Mouse (Mus musculus): Measurements from ENCODE around the gene Rassf8. TPM values are rescaled to one million over a fixed set of nuclear protein-coding genes. Genes with fewer than 3 reads are reported as not detected.
A peak's percentile ranks its signal among the peaks of the same experiment; 100 is the strongest.

The Rassf8 gene
- polyA plus RNA-seq, 1 experiment from 2014 or later, result 4.3 TPM

- H3K27me3 ChIP-seq (ENCODE audit: control insufficient read depth, insufficient read depth, low read length), result no peaks in the 10 kb centered on the region
- H3K9me3 ChIP-seq (ENCODE audit: control insufficient read depth, low read length), result no peaks in the 10 kb centered on the region
- H3K27ac ChIP-seq (ENCODE audit: low read depth, low read length), result no peak overlapping the region
- H3K4me2 ChIP-seq (ENCODE audit: low read depth, low read length, severe bottlenecking), result no peak overlapping the region
- WGBS, result 87% methylated on average over 6 of the region's 6 CpGs
- ATAC-seq (replicated peaks; ENCODE audit: low FRiP score) (no peak), DNase-seq (ENCODE audit: low spot score) (no peak)
- H3K4me3 ChIP-seq (ENCODE audit: low read depth, low read length), result no peak overlapping the region
- H3K4me1 ChIP-seq (replicated peaks; ENCODE audit: control insufficient read depth, insufficient read depth, low read length), result 0 out of 2 replicates have a peak, but pooled peaks cover 2% of the 10 kb centered on the region
- no peak overlapping the region for H3K9ac ChIP-seq (ENCODE audit: low read length)
- no peaks in the 10 kb centered on the region for H3K36me3 ChIP-seq (ENCODE audit: control insufficient read depth, insufficient read depth, low read length)
Observed at GRCm38 (mm10) chr6:145766971-145767370, 20.4 kb downstream of the Rassf8 start.

DNA sequence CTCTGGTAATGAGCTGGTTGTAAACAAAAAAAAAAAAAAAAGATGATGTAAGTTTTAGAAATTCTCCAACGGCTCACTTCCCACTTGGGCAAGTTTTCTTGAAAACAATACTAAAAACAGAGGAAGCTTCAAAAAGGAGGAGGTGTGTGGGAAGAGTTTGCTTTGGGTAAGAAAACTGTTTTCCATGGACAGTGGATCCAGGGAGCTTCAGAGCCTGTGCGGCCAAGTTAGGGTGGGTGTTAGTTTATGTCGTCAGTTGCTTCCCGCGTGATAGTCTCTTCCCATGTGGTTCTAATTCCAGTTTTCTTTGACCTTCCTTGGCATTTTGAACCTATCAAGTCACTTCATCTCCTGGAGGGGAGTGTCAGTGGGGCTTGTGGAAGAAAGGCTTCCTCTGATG is 21.1 kb downstream of the Rassf8 start:
- H3K4me2 ChIP-seq (ENCODE audit: low read depth, low read length, severe bottlenecking), result no peak overlapping the region
- H3K9me3 ChIP-seq (ENCODE audit: control insufficient read depth, low read length), result no peaks in the 10 kb centered on the region
- H3K9ac ChIP-seq (ENCODE audit: low read length), result no peak overlapping the region
- H3K27me3 ChIP-seq (ENCODE audit: control insufficient read depth, insufficient read depth, low read length), result no peaks in the 10 kb centered on the region
- H3K4me3 ChIP-seq (ENCODE audit: low read depth, low read length), result no peak overlapping the region
- 79% methylated on average over 5 of the region's 5 CpGs for WGBS
- ATAC-seq (replicated peaks; ENCODE audit: low FRiP score) (no peak), DNase-seq (ENCODE audit: low spot score) (no peak)
- no peaks in the 10 kb centered on the region for H3K36me3 ChIP-seq (ENCODE audit: control insufficient read depth, insufficient read depth, low read length)
- no peak overlapping the region for H3K27ac ChIP-seq (ENCODE audit: low read depth, low read length)
- H3K4me1 ChIP-seq (replicated peaks; ENCODE audit: control insufficient read depth, insufficient read depth, low read length), result 0 out of 2 replicates have a peak, but pooled peaks cover 2% of the 10 kb centered on the region

DNA sequence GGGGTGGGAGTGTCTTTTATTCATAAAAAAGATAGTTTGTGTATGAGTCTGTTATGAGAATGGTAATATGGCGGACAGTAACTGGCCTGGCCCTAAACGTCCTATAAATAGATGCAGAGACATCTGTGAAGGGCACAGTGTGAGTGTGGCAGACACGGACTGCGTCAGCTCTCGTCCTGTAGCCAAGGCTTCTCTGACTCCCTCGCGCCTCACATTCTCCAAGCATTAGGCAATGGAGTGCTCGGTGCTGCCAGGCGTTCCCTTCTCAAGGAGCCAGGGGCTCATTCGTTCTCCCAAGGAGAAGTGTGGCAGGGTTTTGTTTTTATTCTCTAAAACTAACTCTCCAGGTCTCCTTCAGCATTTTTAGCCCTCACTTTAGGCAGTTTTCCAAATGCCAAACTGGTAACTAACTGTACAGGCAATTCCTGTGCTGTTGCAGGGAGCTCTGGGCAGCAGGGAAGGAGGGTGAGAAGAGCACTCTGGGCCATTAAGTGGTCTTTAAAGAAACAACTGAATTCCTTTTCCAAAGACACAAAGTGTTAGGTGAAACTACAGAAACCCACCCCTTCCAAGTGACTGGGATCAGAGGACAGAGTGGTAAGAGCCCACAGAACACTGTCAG is 22.2 kb downstream of the Rassf8 start:
- Histone ChIP-seq H3K4me2 (ENCODE audit: low read depth, low read length, severe bottlenecking) (no peak overlapping the region), H3K4me3 (ENCODE audit: low read depth, low read length) (no peak overlapping the region), H3K4me1 (replicated peaks; ENCODE audit: control insufficient read depth, insufficient read depth, low read length) (0 out of 2 replicates have a peak, but pooled peaks cover 2% of the 10 kb centered on the region), H3K36me3 (ENCODE audit: control insufficient read depth, insufficient read depth, low read length) (no peaks in the 10 kb centered on the region), H3K27me3 (ENCODE audit: control insufficient read depth, insufficient read depth, low read length) (no peaks in the 10 kb centered on the region), H3K9me3 (ENCODE audit: control insufficient read depth, low read length) (no peaks in the 10 kb centered on the region), H3K27ac (ENCODE audit: low read depth, low read length) (no peak overlapping the region), H3K9ac (ENCODE audit: low read length) (no peak overlapping the region)
- DNase-seq (ENCODE audit: low spot score), result no peak
- ATAC-seq (replicated peaks; ENCODE audit: low FRiP score), result no peak
- WGBS, result 79% methylated on average over 10 of the region's 10 CpGs

DNA sequence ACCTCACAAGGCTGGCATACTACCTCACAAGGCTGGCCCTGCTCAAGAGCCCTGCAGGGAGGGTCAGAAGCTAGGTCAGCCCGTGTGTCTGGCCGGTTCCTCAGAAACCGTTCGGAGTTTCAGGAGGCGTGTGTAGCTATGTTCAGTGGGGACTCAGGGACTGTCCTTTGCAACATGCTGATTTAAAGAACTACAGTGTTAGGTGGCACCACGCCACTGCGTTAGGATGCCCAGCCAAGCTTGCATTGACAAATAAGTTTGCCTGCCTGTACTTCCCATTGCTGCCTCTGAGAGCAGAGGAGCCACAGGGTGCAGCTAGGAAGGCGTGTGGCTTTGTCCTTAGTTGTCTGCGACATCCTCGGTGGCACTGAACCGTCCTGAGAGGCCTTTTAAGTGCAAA is 23.3 kb downstream of the Rassf8 start:
- H3K4me1 ChIP-seq (replicated peaks; ENCODE audit: control insufficient read depth, insufficient read depth, low read length), result 0 out of 2 replicates have a peak, but pooled peaks cover 2% of the 10 kb centered on the region

DNA sequence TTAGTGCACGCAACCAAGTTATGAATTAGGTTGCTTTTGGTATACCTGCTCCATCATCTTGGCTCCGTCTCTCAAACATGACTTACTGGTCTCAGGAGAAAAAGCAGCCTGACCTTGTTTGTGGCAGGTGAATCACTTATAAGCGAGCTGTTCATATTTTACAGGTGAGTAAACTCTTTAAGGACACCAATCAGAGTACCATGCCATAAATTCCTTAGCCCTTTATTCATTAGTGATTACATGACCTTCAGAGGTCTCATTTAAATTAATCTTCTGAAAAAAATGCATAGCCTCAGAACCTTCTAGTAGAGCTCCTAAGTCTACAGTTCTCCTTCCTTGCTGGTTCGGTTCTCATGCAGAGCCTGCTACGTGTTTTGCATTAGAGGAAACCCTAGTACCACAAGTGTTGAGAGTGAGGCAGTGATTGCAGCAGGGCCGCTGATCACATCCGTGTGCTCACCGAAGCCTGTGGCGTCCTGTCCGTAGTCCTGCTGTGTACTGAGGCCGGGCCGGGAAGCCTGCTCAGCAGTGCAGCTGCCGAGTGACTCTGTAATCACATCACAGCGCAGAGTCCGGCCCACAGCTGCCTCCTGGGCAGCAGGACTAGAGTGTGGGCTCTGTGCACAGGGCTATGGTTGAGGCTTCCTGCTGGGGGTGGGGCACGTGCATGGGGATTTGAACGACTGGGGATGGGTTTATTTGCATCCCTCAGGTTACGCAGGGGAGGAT is 23.9 kb downstream of the Rassf8 start:
- ATAC-seq (replicated peaks; ENCODE audit: low FRiP score), result no peak
- Histone ChIP-seq H3K4me1 (replicated peaks; ENCODE audit: control insufficient read depth, insufficient read depth, low read length) (0 out of 2 replicates have a peak, but pooled peaks cover 2% of the 10 kb centered on the region), H3K27ac (ENCODE audit: low read depth, low read length) (no peak overlapping the region), H3K9ac (ENCODE audit: low read length) (no peak overlapping the region), H3K27me3 (ENCODE audit: control insufficient read depth, insufficient read depth, low read length) (no peaks in the 10 kb centered on the region), H3K4me2 (ENCODE audit: low read depth, low read length, severe bottlenecking) (no peak overlapping the region), H3K36me3 (ENCODE audit: control insufficient read depth, insufficient read depth, low read length) (no peaks in the 10 kb centered on the region), H3K9me3 (ENCODE audit: control insufficient read depth, low read length) (no peaks in the 10 kb centered on the region), H3K4me3 (ENCODE audit: low read depth, low read length) (no peak overlapping the region)
- WGBS, result 31% methylated on average over 18 of the region's 18 CpGs
- DNase-seq (ENCODE audit: low spot score), result no peak

More for the DNA sequence above, 23.3 kb downstream of the Rassf8 start:
- DNase-seq (ENCODE audit: low spot score), result no peak
- H3K9ac ChIP-seq (ENCODE audit: low read length), result no peak overlapping the region
- H3K9me3 ChIP-seq (ENCODE audit: control insufficient read depth, low read length), result no peaks in the 10 kb centered on the region
- H3K4me2 ChIP-seq (ENCODE audit: low read depth, low read length, severe bottlenecking), result no peak overlapping the region
- 62% methylated on average over 11 of the region's 11 CpGs for WGBS
- no peaks in the 10 kb centered on the region for H3K27me3 ChIP-seq (ENCODE audit: control insufficient read depth, insufficient read depth, low read length)
- no peak overlapping the region for H3K4me3 ChIP-seq (ENCODE audit: low read depth, low read length)
- no peak overlapping the region for H3K27ac ChIP-seq (ENCODE audit: low read depth, low read length)
- no peak for ATAC-seq (replicated peaks; ENCODE audit: low FRiP score)
- no peaks in the 10 kb centered on the region for H3K36me3 ChIP-seq (ENCODE audit: control insufficient read depth, insufficient read depth, low read length)

DNA sequence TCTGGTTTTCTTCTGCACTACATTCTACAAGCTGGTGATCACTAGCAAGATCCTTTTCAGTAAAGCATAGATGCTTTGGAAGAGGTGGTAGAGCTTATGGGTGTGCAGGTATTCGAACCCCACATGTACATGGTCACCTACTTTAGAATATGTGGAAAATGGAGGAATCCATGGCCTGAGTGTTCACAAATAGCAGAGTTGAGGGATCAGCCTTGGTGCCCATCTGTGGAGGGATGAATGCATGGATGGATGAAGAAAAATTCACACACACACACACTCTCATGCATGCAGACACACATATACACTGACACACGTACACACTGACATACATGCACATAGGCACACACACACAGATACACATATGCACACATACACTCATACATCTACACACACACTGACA is 27.9 kb downstream of the Rassf8 start:
- Histone ChIP-seq H3K9ac (ENCODE audit: low read length) (no peak overlapping the region), H3K4me2 (ENCODE audit: low read depth, low read length, severe bottlenecking) (no peak overlapping the region), H3K9me3 (ENCODE audit: control insufficient read depth, low read length) (no peaks in the 10 kb centered on the region), H3K4me1 (replicated peaks; ENCODE audit: control insufficient read depth, insufficient read depth, low read length) (no peaks in the 10 kb centered on the region; the same call in 1 of the 2 replicates), H3K4me3 (ENCODE audit: low read depth, low read length) (no peak overlapping the region), H3K36me3 (ENCODE audit: control insufficient read depth, insufficient read depth, low read length) (no peaks in the 10 kb centered on the region), H3K27me3 (ENCODE audit: control insufficient read depth, insufficient read depth, low read length) (no peaks in the 10 kb centered on the region), H3K27ac (ENCODE audit: low read depth, low read length) (no peak overlapping the region)
- 91% methylated on average over 2 of the region's 2 CpGs for WGBS
- DNase-seq (ENCODE audit: low spot score) (no peak), ATAC-seq (replicated peaks; ENCODE audit: low FRiP score) (no peak)

DNA sequence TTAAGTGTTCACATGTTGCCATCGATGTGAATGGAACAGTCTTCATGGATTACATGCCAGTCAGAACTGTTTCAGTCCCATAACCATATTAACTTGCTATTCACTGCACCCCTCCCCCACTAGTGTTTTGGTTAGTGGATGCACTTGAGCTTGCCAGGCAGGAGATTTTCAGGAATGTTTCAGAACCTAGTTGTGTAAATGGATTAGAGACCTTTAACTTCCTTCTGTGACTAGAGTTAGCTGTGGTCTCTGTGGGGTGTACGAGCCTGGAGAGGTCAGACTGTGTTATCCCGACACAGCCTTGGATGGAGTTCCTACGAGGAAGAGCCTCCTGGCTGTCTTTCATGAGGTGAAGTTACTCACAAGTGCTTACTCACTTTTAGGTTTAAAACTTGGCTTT is 29.7 kb downstream of the Rassf8 start:
- Histone ChIP-seq H3K4me3 (ENCODE audit: low read depth, low read length) (no peak overlapping the region), H3K27me3 (ENCODE audit: control insufficient read depth, insufficient read depth, low read length) (no peaks in the 10 kb centered on the region), H3K9me3 (ENCODE audit: control insufficient read depth, low read length) (no peaks in the 10 kb centered on the region), H3K4me1 (replicated peaks; ENCODE audit: control insufficient read depth, insufficient read depth, low read length) (no peaks in the 10 kb centered on the region; the same call in 1 of the 2 replicates), H3K36me3 (ENCODE audit: control insufficient read depth, insufficient read depth, low read length) (no peaks in the 10 kb centered on the region), H3K27ac (ENCODE audit: low read depth, low read length) (no peak overlapping the region), H3K4me2 (ENCODE audit: low read depth, low read length, severe bottlenecking) (no peak overlapping the region), H3K9ac (ENCODE audit: low read length) (no peak overlapping the region)
- WGBS, result 82% methylated on average over 4 of the region's 4 CpGs
- ATAC-seq (replicated peaks; ENCODE audit: low FRiP score), result no peak
- no peak for DNase-seq (ENCODE audit: low spot score)

- Histone ChIP-seq H3K36me3 (ENCODE audit: control insufficient read depth, insufficient read depth, low read length) (no peaks in the 10 kb centered on the region), H3K27me3 (ENCODE audit: control insufficient read depth, insufficient read depth, low read length) (no peaks in the 10 kb centered on the region), H3K4me2 (ENCODE audit: low read depth, low read length, severe bottlenecking) (no peak overlapping the region), H3K4me1 (replicated peaks; ENCODE audit: control insufficient read depth, insufficient read depth, low read length) (no peaks in the 10 kb centered on the region; the same call in 1 of the 2 replicates), H3K27ac (ENCODE audit: low read depth, low read length) (no peak overlapping the region), H3K9me3 (ENCODE audit: control insufficient read depth, low read length) (no peaks in the 10 kb centered on the region), H3K4me3 (ENCODE audit: low read depth, low read length) (no peak overlapping the region), H3K9ac (ENCODE audit: low read length) (no peak overlapping the region)
- DNase-seq (ENCODE audit: low spot score) (no peak), ATAC-seq (replicated peaks; ENCODE audit: low FRiP score) (0 out of 2 replicates have a peak, but pooled peaks have one; percentile 39)
- 11% methylated on average over 6 of the region's 6 CpGs for WGBS
Observed at GRCm38 (mm10) chr6:145779383-145779782, 32.8 kb downstream of the Rassf8 start.
